Mouse (Mus musculus): ENCODE results near the gene Smim7. TPM values are rescaled to one million over a fixed set of nuclear protein-coding genes. Genes with fewer than 3 reads are reported as not detected.

Smim7 gene
- 17.7 and 29.3 TPM in 2 replicates for polyA plus RNA-seq (2012; rRNA removed)

GRCm38 (mm10) chr8:72570633-72571610 is at the start of gene Smim7:
Smim7 (minus strand) TSS chr8:72571088.
- H3K4me1 ChIP-seq (ENCODE audit: control insufficient read depth, insufficient read depth, insufficient read length, low read length): peaks cover 15% of the 10 kb centered on the region
- WGBS: under 1% methylated on average over 50 of the region's 52 CpGs
- H3K36me3 ChIP-seq (ENCODE audit: control insufficient read depth, insufficient read depth, low read length): peaks cover 37% of the 10 kb centered on the region
- H3K27me3 ChIP-seq (ENCODE audit: control insufficient read depth, insufficient read depth, low read length): no peaks in the 10 kb centered on the region
- TF ChIP-seq CTCF (IDR thresholded peaks at IDR 0.05; ENCODE audit: extremely low read depth, insufficient read length, insufficient replicate concordance, low read depth, low read length) (no peak), POLR2A (IDR thresholded peaks at IDR 0.05; ENCODE audit: low read depth, low read length) (peak; percentile 58; the same call in 1 of the 2 replicates)
- peak within 1 kb of the TSS; percentile 94 for H3K27ac ChIP-seq (ENCODE audit: insufficient read depth, low read depth, low read length)
- H3K4me3 ChIP-seq (ENCODE audit: low read depth, low read length): peak within 1 kb of the TSS; percentile 75

- no peaks in the 10 kb centered on the region for H3K4me1 ChIP-seq (ENCODE audit: control insufficient read depth, insufficient read depth, insufficient read length, low read length)
- no peak overlapping the region for H3K27ac ChIP-seq (ENCODE audit: insufficient read depth, low read depth, low read length)
- H3K27me3 ChIP-seq (ENCODE audit: control insufficient read depth, insufficient read depth, low read length): no peaks in the 10 kb centered on the region
- WGBS: 49% methylated on average over 2 of the region's 2 CpGs
- no peak overlapping the region for H3K4me3 ChIP-seq (ENCODE audit: low read depth, low read length)
- no peak for TF ChIP-seq CTCF (IDR thresholded peaks at IDR 0.05; ENCODE audit: extremely low read depth, insufficient read length, insufficient replicate concordance, low read depth, low read length)
- no peak for TF ChIP-seq POLR2A (IDR thresholded peaks at IDR 0.05; ENCODE audit: low read depth, low read length)
- no peaks in the 10 kb centered on the region for H3K36me3 ChIP-seq (ENCODE audit: control insufficient read depth, insufficient read depth, low read length)
These were observed 19.3 kb upstream of the Smim7 start for GRCm38 (mm10) chr8:72590198-72590597.

- Histone ChIP-seq H3K27me3 (ENCODE audit: control insufficient read depth, insufficient read depth, low read length) (no peaks in the 10 kb centered on the region), H3K27ac (ENCODE audit: insufficient read depth, low read depth, low read length) (no peak overlapping the region), H3K4me3 (ENCODE audit: low read depth, low read length) (no peak overlapping the region), H3K4me1 (ENCODE audit: control insufficient read depth, insufficient read depth, insufficient read length, low read length) (no peaks in the 10 kb centered on the region), H3K36me3 (ENCODE audit: control insufficient read depth, insufficient read depth, low read length) (no peaks in the 10 kb centered on the region)
- TF ChIP-seq POLR2A (IDR thresholded peaks at IDR 0.05; ENCODE audit: low read depth, low read length) (no peak), CTCF (IDR thresholded peaks at IDR 0.05; ENCODE audit: extremely low read depth, insufficient read length, insufficient replicate concordance, low read depth, low read length) (no peak)
- 78% methylated on average over 7 of the region's 7 CpGs for WGBS
These were observed 18.4 kb upstream of the Smim7 start for GRCm38 (mm10) chr8:72589286-72589685.

GRCm38 (mm10) chr8:72588865-72589264 is 18.0 kb upstream of the Smim7 start:
- Histone ChIP-seq H3K4me3 (ENCODE audit: low read depth, low read length) (no peak overlapping the region), H3K4me1 (ENCODE audit: control insufficient read depth, insufficient read depth, insufficient read length, low read length) (no peaks in the 10 kb centered on the region), H3K36me3 (ENCODE audit: control insufficient read depth, insufficient read depth, low read length) (no peaks in the 10 kb centered on the region), H3K27ac (ENCODE audit: insufficient read depth, low read depth, low read length) (no peak overlapping the region), H3K27me3 (ENCODE audit: control insufficient read depth, insufficient read depth, low read length) (no peaks in the 10 kb centered on the region)
- WGBS: 89% methylated on average over 10 of the region's 10 CpGs
- TF ChIP-seq CTCF (IDR thresholded peaks at IDR 0.05; ENCODE audit: extremely low read depth, insufficient read length, insufficient replicate concordance, low read depth, low read length): no peak
- TF ChIP-seq POLR2A (IDR thresholded peaks at IDR 0.05; ENCODE audit: low read depth, low read length): no peak

- Histone ChIP-seq H3K4me1 (ENCODE audit: control insufficient read depth, insufficient read depth, insufficient read length, low read length) (no peaks in the 10 kb centered on the region), H3K36me3 (ENCODE audit: control insufficient read depth, insufficient read depth, low read length) (no peaks in the 10 kb centered on the region), H3K27me3 (ENCODE audit: control insufficient read depth, insufficient read depth, low read length) (no peaks in the 10 kb centered on the region), H3K4me3 (ENCODE audit: low read depth, low read length) (no peak overlapping the region), H3K27ac (ENCODE audit: insufficient read depth, low read depth, low read length) (no peak overlapping the region)
- TF ChIP-seq CTCF (IDR thresholded peaks at IDR 0.05; ENCODE audit: extremely low read depth, insufficient read length, insufficient replicate concordance, low read depth, low read length): no peak
- no peak for TF ChIP-seq POLR2A (IDR thresholded peaks at IDR 0.05; ENCODE audit: low read depth, low read length)
- WGBS: 67% methylated on average over 6 of the region's 6 CpGs
These were observed 16.9 kb upstream of the Smim7 start for GRCm38 (mm10) chr8:72587806-72588205.

GRCm38 (mm10) chr8:72584390-72584789 is 13.5 kb upstream of the Smim7 start:
- Histone ChIP-seq H3K4me1 (ENCODE audit: control insufficient read depth, insufficient read depth, insufficient read length, low read length) (no peaks in the 10 kb centered on the region), H3K27ac (ENCODE audit: insufficient read depth, low read depth, low read length) (no peak overlapping the region), H3K36me3 (ENCODE audit: control insufficient read depth, insufficient read depth, low read length) (no peaks in the 10 kb centered on the region), H3K4me3 (ENCODE audit: low read depth, low read length) (no peak overlapping the region), H3K27me3 (ENCODE audit: control insufficient read depth, insufficient read depth, low read length) (no peaks in the 10 kb centered on the region)
- 74% methylated on average over 6 of the region's 6 CpGs for WGBS
- TF ChIP-seq POLR2A (IDR thresholded peaks at IDR 0.05; ENCODE audit: low read depth, low read length) (no peak), CTCF (IDR thresholded peaks at IDR 0.05; ENCODE audit: extremely low read depth, insufficient read length, insufficient replicate concordance, low read depth, low read length) (no peak)

GRCm38 (mm10) chr8:72583056-72583771 is 12.3 kb upstream of the Smim7 start:
- WGBS: 69% methylated on average over 7 of the region's 7 CpGs
- Histone ChIP-seq H3K27ac (ENCODE audit: insufficient read depth, low read depth, low read length) (no peak overlapping the region; the same call in 1 of the 2 replicates), H3K27me3 (ENCODE audit: control insufficient read depth, insufficient read depth, low read length) (no peaks in the 10 kb centered on the region), H3K4me3 (ENCODE audit: low read depth, low read length) (no peak overlapping the region), H3K4me1 (ENCODE audit: control insufficient read depth, insufficient read depth, insufficient read length, low read length) (no peaks in the 10 kb centered on the region), H3K36me3 (ENCODE audit: control insufficient read depth, insufficient read depth, low read length) (no peaks in the 10 kb centered on the region)
- TF ChIP-seq POLR2A (IDR thresholded peaks at IDR 0.05; ENCODE audit: low read depth, low read length) (no peak), CTCF (IDR thresholded peaks at IDR 0.05; ENCODE audit: extremely low read depth, insufficient read length, insufficient replicate concordance, low read depth, low read length) (no peak)
